Mouse (Mus musculus) olfactory bulb, adult 2 months (tissue): Measurements from ENCODE around the gene Cckbr.
"Not testable (repeated sequence)": the region's sequence is repeated elsewhere in the genome, so short reads cannot be mapped to it uniquely, and the experiment has no call there.

ENCODE experiments used
- CTCF ChIP-seq: fragments of 200-500 bp; IDR thresholded peaks from 2 replicates; pipeline ENCODE4 v1.5.1; 2012; ENCODE audit warnings: low read depth, mild to moderate bottlenecking, low read length, moderate library complexity; ENCODE audit not compliant: insufficient read depth
- POLR2A ChIP-seq: fragments of 200-500 bp; IDR thresholded peaks from 2 replicates; pipeline ENCODE4 v1.6.1; 2012; ENCODE audit warnings: mild to moderate bottlenecking, low read depth, low read length, moderate library complexity; ENCODE audit not compliant: insufficient read depth

- TF ChIP-seq CTCF, POLR2A: not testable (repeated sequence)
These were observed 40.0 kb downstream of the Cckbr start for GRCm38 (mm10) chr7:105465505-105465904.
